Mouse (Mus musculus) kidney, embryonic 15.5 days (tissue): Measurements from ENCODE around the gene Pus3. TPM values are rescaled to one million over a fixed set of nuclear protein-coding genes. Genes with fewer than 3 reads are reported as not detected.

Experiments used
- ATAC-seq: fragments of 200-750 bp; cut with Nextera tagmentation; replicated peaks from 2 replicates; pipeline ENCODE4 v1.8.0; 2017; ENCODE audit warnings: moderate TSS enrichment; ENCODE audit not compliant: low FRiP score
- H3K27ac ChIP-seq: fragments of 300-500 bp; sonication (generic); 2 replicates; pipeline ENCODE4 v1.5.1; 2015; ENCODE audit warnings: mild to moderate bottlenecking, inconsistent platforms
- H3K27me3 ChIP-seq: fragments of 300-500 bp; sonication (generic); 2 replicates; pipeline ENCODE4 v1.6.1; 2015; ENCODE audit warnings: inconsistent platforms
- H3K36me3 ChIP-seq: fragments of 300-500 bp; sonication (generic); 2 replicates; pipeline ENCODE4 v1.6.1; 2015; ENCODE audit warnings: inconsistent platforms
- H3K4me1 ChIP-seq: fragments of 300-500 bp; sonication (generic); 2 replicates; pipeline ENCODE4 v1.6.1; 2015; ENCODE audit warnings: inconsistent platforms
- H3K4me2 ChIP-seq: fragments of 300-500 bp; sonication (generic); 2 replicates; pipeline ENCODE4 v1.6.1; 2015; ENCODE audit warnings: moderate library complexity, mild to moderate bottlenecking, inconsistent platforms
- H3K4me3 ChIP-seq: fragments of 300-500 bp; sonication (generic); replicated peaks from 2 replicates; pipeline ENCODE4 v1.5.1; 2015; ENCODE audit warnings: mild to moderate bottlenecking, inconsistent platforms
- H3K9ac ChIP-seq: fragments of 300-500 bp; sonication (generic); 2 replicates; pipeline ENCODE4 v1.6.1; 2015; ENCODE audit warnings: mild to moderate bottlenecking, inconsistent platforms
- H3K9me3 ChIP-seq: fragments of 300-500 bp; sonication (generic); replicated peaks from 2 replicates; pipeline ENCODE4 v1.6.1; 2016; ENCODE audit warnings: inconsistent platforms
- WGBS: fragments of 180-500 bp; shearing (Covaris S2); methylation state at CpG from one replicate; pipeline ENCODE4 v1.1.7; 2015; ENCODE audit warnings: mixed read lengths; 5-methylcytosine and 5-hydroxymethylcytosine counted together
- polyA plus RNA-seq: library from polyadenylated mRNA; unstranded; fragments of >200 nt; fragmentation: Nextera tagmentation; extraction: Ambion mirVana; gene quantifications from 2 replicates; pipeline ENCODE4 v1.2.1, GENCODE M21; 2015

The Pus3 gene
- 21.8 and 22.0 TPM in 2 replicates for polyA plus RNA-seq

- ATAC-seq, result peak; percentile 75
- peak within 1 kb of the TSS; percentile 87 for H3K27ac ChIP-seq
- H3K9me3 ChIP-seq, result no peaks in the 10 kb centered on the region
- H3K9ac ChIP-seq, result peak within 1 kb of the TSS; percentile 57
- peak within 1 kb of the TSS; percentile 77 for H3K4me3 ChIP-seq
- peaks cover 24% of the 10 kb centered on the region for H3K4me1 ChIP-seq
- WGBS, result under 1% methylated on average over 59 of the region's 59 CpGs
- peak within 1 kb of the TSS; percentile 96 for H3K4me2 ChIP-seq
- H3K27me3 ChIP-seq, result peaks cover 15% of the 10 kb centered on the region
- H3K36me3 ChIP-seq, result peaks cover 19% of the 10 kb centered on the region
Observed at GRCm38 (mm10) chr9:35558257-35559008, at the start of gene Pus3, which contains the start of gene Ddx25. Gene Pus3 (plus strand): TSS chr9:35558595. Gene Ddx25 (minus strand): TSS chr9:35558528.

GRCm38 (mm10) chr9:35513900-35514299, 44.5 kb upstream of the Pus3 start:
- 85% methylated on average over 4 of the region's 4 CpGs for WGBS
- H3K9me3 ChIP-seq, result no peaks in the 10 kb centered on the region

GRCm38 (mm10) chr9:35516182-35516581, 42.2 kb upstream of the Pus3 start:
- Histone ChIP-seq H3K4me3 (no peak overlapping the region), H3K4me2 (no peak overlapping the region), H3K36me3 (no peaks in the 10 kb centered on the region), H3K9ac (no peak overlapping the region), H3K27ac (no peak overlapping the region), H3K27me3 (0 out of 2 replicates have a peak, but pooled peaks cover 5% of the 10 kb centered on the region), H3K4me1 (peaks cover 2% of the 10 kb centered on the region), H3K9me3 (no peaks in the 10 kb centered on the region)
- 89% methylated on average over 5 of the region's 5 CpGs for WGBS
- no peak for ATAC-seq

More at GRCm38 (mm10) chr9:35513900-35514299, 44.5 kb upstream of the Pus3 start:
- H3K4me1 ChIP-seq, result no peaks in the 10 kb centered on the region
- 0 out of 2 replicates have a peak, but pooled peaks cover 5% of the 10 kb centered on the region for H3K27me3 ChIP-seq
- no peak overlapping the region for H3K27ac ChIP-seq
- H3K4me3 ChIP-seq, result no peak overlapping the region
- no peaks in the 10 kb centered on the region for H3K36me3 ChIP-seq
- no peak overlapping the region for H3K9ac ChIP-seq
- ATAC-seq, result no peak
- no peak overlapping the region for H3K4me2 ChIP-seq

GRCm38 (mm10) chr9:35516711-35517110, 41.7 kb upstream of the Pus3 start:
- Histone ChIP-seq H3K4me3 (no peak overlapping the region), H3K4me1 (peaks cover 6% of the 10 kb centered on the region), H3K36me3 (no peaks in the 10 kb centered on the region), H3K27me3 (0 out of 2 replicates have a peak, but pooled peaks cover 5% of the 10 kb centered on the region), H3K4me2 (no peak overlapping the region), H3K27ac (no peak overlapping the region), H3K9ac (no peak overlapping the region), H3K9me3 (no peaks in the 10 kb centered on the region)
- 93% methylated on average over 16 of the region's 16 CpGs for WGBS
- ATAC-seq, result no peak

- H3K9ac ChIP-seq, result no peak within 1 kb of the TSS
- no peak for ATAC-seq
- H3K27ac ChIP-seq, result no peak within 1 kb of the TSS
- 0 out of 2 replicates have a peak, but pooled peaks cover 5% of the 10 kb centered on the region for H3K27me3 ChIP-seq
- no peaks in the 10 kb centered on the region for H3K9me3 ChIP-seq
- no peaks in the 10 kb centered on the region for H3K36me3 ChIP-seq
- WGBS, result 75% methylated on average over 3 of the region's 3 CpGs
- no peak within 1 kb of the TSS for H3K4me2 ChIP-seq
- H3K4me1 ChIP-seq, result peaks cover 6% of the 10 kb centered on the region
- H3K4me3 ChIP-seq, result no peak within 1 kb of the TSS
Observed at GRCm38 (mm10) chr9:35518169-35518568, 40.2 kb upstream of the Pus3 start, which contains the start of gene Gm1113. Gene Gm1113 (minus strand): TSS chr9:35518269.

GRCm38 (mm10) chr9:35520631-35521348, 37.6 kb upstream of the Pus3 start:
- no peak overlapping the region for H3K27ac ChIP-seq
- H3K4me2 ChIP-seq, result no peak overlapping the region
- H3K4me3 ChIP-seq, result no peak overlapping the region
- no peaks in the 10 kb centered on the region for H3K9me3 ChIP-seq
- no peaks in the 10 kb centered on the region for H3K36me3 ChIP-seq
- H3K9ac ChIP-seq, result no peak overlapping the region
- peaks cover 15% of the 10 kb centered on the region for H3K4me1 ChIP-seq
- 72% methylated on average over 6 of the region's 6 CpGs for WGBS
- H3K27me3 ChIP-seq, result peaks cover 3% of the 10 kb centered on the region; the same call in 1 of the 2 replicates
- ATAC-seq, result peak; percentile 10; the same call in 1 of the 2 replicates

- no peak overlapping the region for H3K4me3 ChIP-seq
- H3K36me3 ChIP-seq, result no peaks in the 10 kb centered on the region
- ATAC-seq, result no peak
- no peak overlapping the region for H3K27ac ChIP-seq
- peaks cover 15% of the 10 kb centered on the region for H3K4me1 ChIP-seq
- H3K9me3 ChIP-seq, result no peaks in the 10 kb centered on the region
- H3K27me3 ChIP-seq, result peaks cover 3% of the 10 kb centered on the region; the same call in 1 of the 2 replicates
- H3K4me2 ChIP-seq, result no peak overlapping the region
- WGBS, result 62% methylated on average over 2 of the region's 2 CpGs
- no peak overlapping the region for H3K9ac ChIP-seq
Observed at GRCm38 (mm10) chr9:35522241-35522640, 36.2 kb upstream of the Pus3 start.

- Histone ChIP-seq H3K4me3 (no peak overlapping the region), H3K36me3 (no peaks in the 10 kb centered on the region), H3K9ac (no peak overlapping the region), H3K9me3 (no peaks in the 10 kb centered on the region), H3K27me3 (peaks cover 3% of the 10 kb centered on the region; the same call in 1 of the 2 replicates), H3K4me2 (no peak overlapping the region), H3K27ac (no peak overlapping the region), H3K4me1 (peaks cover 15% of the 10 kb centered on the region)
- WGBS, result 71% methylated on average over 1 of the region's 1 CpGs
- ATAC-seq, result no peak
Observed at GRCm38 (mm10) chr9:35522821-35523515, 35.4 kb upstream of the Pus3 start.

- Histone ChIP-seq H3K27me3 (peaks cover 3% of the 10 kb centered on the region; the same call in 1 of the 2 replicates), H3K9ac (no peak overlapping the region), H3K4me3 (no peak overlapping the region), H3K4me1 (peaks cover 15% of the 10 kb centered on the region), H3K27ac (no peak overlapping the region), H3K9me3 (no peaks in the 10 kb centered on the region), H3K4me2 (no peak overlapping the region), H3K36me3 (no peaks in the 10 kb centered on the region)
- ATAC-seq, result peak; percentile 59
- WGBS, result 43% methylated on average over 5 of the region's 5 CpGs
Observed at GRCm38 (mm10) chr9:35523541-35523940, 34.9 kb upstream of the Pus3 start.

GRCm38 (mm10) chr9:35523941-35524411, 34.4 kb upstream of the Pus3 start:
- WGBS, result 15% methylated on average over 7 of the region's 7 CpGs
- Histone ChIP-seq H3K27ac (no peak overlapping the region), H3K4me2 (no peak overlapping the region)

GRCm38 (mm10) chr9:35529141-35529540, 29.3 kb upstream of the Pus3 start:
- no peak overlapping the region for H3K4me2 ChIP-seq
- peaks cover 6% of the 10 kb centered on the region; the same call in 1 of the 2 replicates for H3K4me1 ChIP-seq
- no peak overlapping the region for H3K4me3 ChIP-seq
- WGBS, result 61% methylated on average over 3 of the region's 3 CpGs
- no peak for ATAC-seq
- no peaks in the 10 kb centered on the region for H3K36me3 ChIP-seq
- no peak overlapping the region for H3K27ac ChIP-seq
- H3K9ac ChIP-seq, result no peak overlapping the region
- H3K27me3 ChIP-seq, result peaks cover 3% of the 10 kb centered on the region; the same call in 1 of the 2 replicates
- H3K9me3 ChIP-seq, result no peaks in the 10 kb centered on the region

More at GRCm38 (mm10) chr9:35523941-35524411, 34.4 kb upstream of the Pus3 start:
- Histone ChIP-seq H3K36me3 (no peaks in the 10 kb centered on the region), H3K4me3 (no peak overlapping the region), H3K4me1 (peaks cover 15% of the 10 kb centered on the region), H3K9ac (no peak overlapping the region), H3K27me3 (peaks cover 3% of the 10 kb centered on the region; the same call in 1 of the 2 replicates), H3K9me3 (no peaks in the 10 kb centered on the region)
- ATAC-seq, result peak; percentile 88
